In the genomic region with DNA sequence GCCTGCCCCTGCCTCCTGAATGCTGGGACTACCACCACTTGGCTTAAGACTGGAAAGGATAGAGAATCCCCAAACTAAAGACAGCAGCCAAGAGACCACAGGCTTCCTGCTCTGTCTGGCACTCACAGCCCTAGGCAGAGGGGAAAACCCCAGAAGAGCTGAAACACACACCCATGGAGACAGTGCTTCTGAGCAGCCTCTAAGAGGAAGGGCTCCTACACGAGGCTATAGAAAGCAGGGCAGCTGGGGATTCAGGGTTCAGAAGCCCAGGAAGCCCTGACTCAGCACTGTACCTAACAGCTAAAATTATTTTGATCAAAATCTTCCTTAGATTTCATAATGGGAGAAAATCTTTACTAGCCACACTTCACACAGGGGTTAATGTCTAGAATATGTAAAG, we compare ENCODE assay signal across 21 mouse cellular contexts. TPM values are rescaled to one million over a fixed set of nuclear protein-coding genes. Genes with fewer than 3 reads are reported as not detected.
"Had no signal": no experiment of that assay in that cellular context is flagged by ENCODE, and none has a peak within 500 bp of the region (broad histone marks: within the 10 kb centered on the region; RNA-seq: fewer than 3 reads in every experiment).

No protein-coding gene starts in this region.

- H3K4me2 ChIP-seq: limb, embryonic 12.5 days; limb, embryonic 15.5 days; liver, embryonic 11.5 days; lung, embryonic 14.5 days; midbrain, embryonic 13.5 days had no signal

- H3K27me3 ChIP-seq: limb, embryonic 12.5 days; limb, embryonic 15.5 days; megakaryocyte, embryonic 14.5 days; midbrain, embryonic 13.5 days had no signal

- H3K27ac ChIP-seq: limb, embryonic 12.5 days; limb, embryonic 15.5 days; liver, embryonic 14.5 days; midbrain, embryonic 10.5 days; midbrain, embryonic 13.5 days; stomach, postnatal 0 days had no signal

- DNase-seq: kidney, postnatal 14 days; kidney, postnatal 4 days; left cerebral cortex, postnatal 4 days; liver, postnatal 0 days; lung, embryonic 14.5 days; right cerebral cortex, adult 18-20 months; right cerebral cortex, postnatal 14 days; right cerebral cortex, postnatal 4 days; thymus, adult 2 months; thymus, postnatal 14 days had no signal

- H3K9ac ChIP-seq: limb, embryonic 12.5 days; limb, embryonic 15.5 days; liver, embryonic 14.5 days; liver, postnatal 0 days; lung, embryonic 14.5 days; midbrain, embryonic 13.5 days had no signal

- H3K9me3 ChIP-seq: limb, embryonic 12.5 days; limb, embryonic 15.5 days; midbrain, embryonic 10.5 days; midbrain, embryonic 13.5 days had no signal

- H3K4me3 ChIP-seq: limb, embryonic 12.5 days; limb, embryonic 15.5 days; megakaryocyte, embryonic 14.5 days; midbrain, embryonic 10.5 days; midbrain, embryonic 13.5 days; myocyte had no signal

- H3K4me1 ChIP-seq: limb, embryonic 12.5 days; limb, embryonic 15.5 days; midbrain, embryonic 10.5 days; midbrain, embryonic 13.5 days had no signal

- ATAC-seq: liver, postnatal 0 days; lung, postnatal 0 days; midbrain, embryonic 13.5 days; midbrain, embryonic 16.5 days had no signal

RNA-seq across cellular contexts. Expression of gene Prss27, which starts 46.6 kb away (rescaled TPM):
- polyA plus RNA-seq: limb, embryonic 12.5 days; liver, embryonic 11.5 days; liver, embryonic 14.5 days; liver, postnatal 0 days; midbrain, embryonic 10.5 days had no signal
